Mouse (Mus musculus): ENCODE data around the gene Defa21. TPM values are rescaled to one million over a fixed set of nuclear protein-coding genes. Genes with fewer than 3 reads are reported as not detected.
"Not testable (repeated sequence)": the region's sequence is repeated elsewhere in the genome, so short reads cannot be mapped to it uniquely, and the experiment has no call there.

Gene Defa21
- polyA plus RNA-seq, 1 experiment from 2014 or later: not detected

DNA sequence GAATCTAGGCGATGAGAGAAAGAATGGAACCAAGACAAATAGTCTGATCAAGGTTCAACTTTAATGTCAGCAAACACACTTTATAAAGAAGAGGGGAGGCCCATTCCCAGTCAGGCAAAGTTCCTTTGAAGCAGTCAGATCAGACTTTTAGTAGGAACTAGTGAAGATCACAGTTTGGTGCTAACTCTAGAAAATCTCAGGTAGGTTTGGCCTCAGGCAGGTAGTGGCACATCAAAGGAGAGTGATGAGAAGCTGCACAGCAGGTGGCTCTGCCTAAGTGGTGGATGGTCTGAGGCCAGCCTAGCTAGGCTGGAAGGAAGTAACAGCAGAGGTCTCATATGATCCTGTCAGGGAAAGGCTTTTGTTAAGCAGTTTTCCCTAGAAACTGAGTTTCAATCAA, 14.8 kb upstream of the Defa21 start:
- H3K27me3 ChIP-seq (ENCODE audit: control insufficient read depth, insufficient read depth, low read length); H3K36me3 ChIP-seq (ENCODE audit: control insufficient read depth, insufficient read depth, low read length); H3K4me1 ChIP-seq (ENCODE audit: control insufficient read depth in 2 of 2, insufficient read depth in 2 of 2, low read length in 2 of 2); H3K4me2 ChIP-seq (ENCODE audit: low read length); H3K4me3 ChIP-seq (ENCODE audit: control insufficient read depth in 1 of 2, insufficient read depth in 1 of 2, low read depth in 1 of 2, low read length in 2 of 2); H3K9me3 ChIP-seq (ENCODE audit: control insufficient read depth, low read length); ATAC-seq (ENCODE audit: insufficient number of reproducible peaks, insufficient read depth, low FRiP score, low read depth); H3K27ac ChIP-seq (replicated peaks in 1 of 2; ENCODE audit: control insufficient read depth in 1 of 2, insufficient read depth in 1 of 2, low read depth in 2 of 2, low read length in 2 of 2); H3K9ac ChIP-seq (ENCODE audit: low read length): not testable (repeated sequence)
- 55% methylated on average over 1 of the region's 1 CpGs for WGBS

DNA sequence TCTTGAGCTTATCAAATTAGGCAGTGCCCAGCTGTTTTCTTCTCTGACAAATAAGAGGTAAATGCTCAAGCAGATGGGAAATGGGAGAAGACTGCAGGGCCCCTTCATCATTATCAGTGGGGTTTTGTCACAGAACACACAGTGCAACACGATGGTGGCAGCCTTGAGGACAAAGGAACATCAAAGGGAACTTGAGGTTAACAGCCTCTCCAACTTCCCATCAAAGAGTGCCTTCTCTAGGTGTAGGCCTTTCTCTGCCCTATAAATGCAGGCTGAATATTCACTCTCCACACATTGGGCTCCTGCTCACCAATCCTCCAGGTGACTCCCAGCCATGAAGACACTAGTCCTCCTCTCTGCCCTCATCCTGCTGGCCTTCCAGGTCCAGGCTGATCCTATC, 29.4 kb downstream of the Defa21 start, which contains the start of gene Defa23:
Defa23 (plus strand) TSS at position 301 of the 400 bp plus-strand sequence.
- not testable (repeated sequence) for H3K4me1 ChIP-seq (ENCODE audit: control insufficient read depth in 2 of 2, insufficient read depth in 2 of 2, low read length in 2 of 2); H3K36me3 ChIP-seq (ENCODE audit: control insufficient read depth, insufficient read depth, low read length); ATAC-seq (ENCODE audit: insufficient number of reproducible peaks, insufficient read depth, low FRiP score, low read depth); H3K27me3 ChIP-seq (ENCODE audit: control insufficient read depth, insufficient read depth, low read length); H3K9ac ChIP-seq (ENCODE audit: low read length); H3K9me3 ChIP-seq (ENCODE audit: control insufficient read depth, low read length); H3K27ac ChIP-seq (replicated peaks in 1 of 2; ENCODE audit: control insufficient read depth in 1 of 2, insufficient read depth in 1 of 2, low read depth in 2 of 2, low read length in 2 of 2); H3K4me3 ChIP-seq (ENCODE audit: control insufficient read depth in 1 of 2, insufficient read depth in 1 of 2, low read depth in 1 of 2, low read length in 2 of 2); H3K4me2 ChIP-seq (ENCODE audit: low read length)
- WGBS: no CpG with 5 or more reads among the region's 1 CpGs

GRCm38 (mm10) chr8:21064738-21065137, 39.4 kb downstream of the Defa21 start, which contains the start of gene Defa35:
Gene Defa35 (plus strand): TSS chr8:21065038.
- not testable (repeated sequence) for H3K4me3 ChIP-seq (ENCODE audit: control insufficient read depth in 1 of 2, insufficient read depth in 1 of 2, low read depth in 1 of 2, low read length in 2 of 2); H3K36me3 ChIP-seq (ENCODE audit: control insufficient read depth, insufficient read depth, low read length); H3K9me3 ChIP-seq (ENCODE audit: control insufficient read depth, low read length); H3K27me3 ChIP-seq (ENCODE audit: control insufficient read depth, insufficient read depth, low read length); H3K27ac ChIP-seq (replicated peaks in 1 of 2; ENCODE audit: control insufficient read depth in 1 of 2, insufficient read depth in 1 of 2, low read depth in 2 of 2, low read length in 2 of 2); H3K4me1 ChIP-seq (ENCODE audit: control insufficient read depth in 2 of 2, insufficient read depth in 2 of 2, low read length in 2 of 2); H3K9ac ChIP-seq (ENCODE audit: low read length); ATAC-seq (ENCODE audit: insufficient number of reproducible peaks, insufficient read depth, low FRiP score, low read depth); H3K4me2 ChIP-seq (ENCODE audit: low read length)
- 76% methylated on average over 1 of the region's 1 CpGs for WGBS

Other genes with a start within 250 kb of the Defa21 start
- gene Defb33, start 132.9 kb upstream of the Defa21 start, polyA plus RNA-seq (2014; fragmentation: Nextera tagmentation; extraction: Ambion mirVana): not detected in 2 replicates
- not detected in 2 replicates for gene Gm15056, start 122.9 kb upstream of the Defa21 start, polyA plus RNA-seq (2014; fragmentation: Nextera tagmentation; extraction: Ambion mirVana)
- gene Gm6040, start 103.5 kb upstream of the Defa21 start, polyA plus RNA-seq (2014; fragmentation: Nextera tagmentation; extraction: Ambion mirVana): not detected in 2 replicates
- gene AY761185, start 80.8 kb upstream of the Defa21 start, polyA plus RNA-seq (2014; fragmentation: Nextera tagmentation; extraction: Ambion mirVana): not detected in 2 replicates
- gene Defa23, start 29.5 kb downstream of the Defa21 start, polyA plus RNA-seq (2014; fragmentation: Nextera tagmentation; extraction: Ambion mirVana): not detected in 2 replicates
- gene Defa35, start 39.5 kb downstream of the Defa21 start, polyA plus RNA-seq (2014; fragmentation: Nextera tagmentation; extraction: Ambion mirVana): not detected in 2 replicates
- gene Defa25, start 58.9 kb downstream of the Defa21 start, polyA plus RNA-seq (2014; fragmentation: Nextera tagmentation; extraction: Ambion mirVana): not detected in 2 replicates
- not detected in 2 replicates for gene Gm14851, start 70.5 kb downstream of the Defa21 start, polyA plus RNA-seq (2014; fragmentation: Nextera tagmentation; extraction: Ambion mirVana)
- gene Defa30, start 109.1 kb downstream of the Defa21 start, polyA plus RNA-seq (2014; fragmentation: Nextera tagmentation; extraction: Ambion mirVana): not detected in 2 replicates
- gene Defa22, start 136.7 kb downstream of the Defa21 start, polyA plus RNA-seq (2014; fragmentation: Nextera tagmentation; extraction: Ambion mirVana): not detected in 2 replicates
- not detected in 2 replicates for gene Defa31, start 166.1 kb downstream of the Defa21 start, polyA plus RNA-seq (2014; fragmentation: Nextera tagmentation; extraction: Ambion mirVana)
- not detected in 2 replicates for gene Gm15293, start 176.0 kb downstream of the Defa21 start, polyA plus RNA-seq (2014; fragmentation: Nextera tagmentation; extraction: Ambion mirVana)
- gene Gm15292, start 224.2 kb downstream of the Defa21 start, polyA plus RNA-seq (2014; fragmentation: Nextera tagmentation; extraction: Ambion mirVana): not detected in 2 replicates